Mouse (Mus musculus) R1 (cell line): Measurements from ENCODE around the gene Tmem206.
A peak's percentile ranks its signal among the peaks of the same experiment; 100 is the strongest.

Experiments used
- DNase-seq: peaks from one replicate; pipeline ENCODE4 v3.0.0-alpha.2; 2018; ENCODE audit warnings: low read depth, low spot score

Tmem206 gene

DNA sequence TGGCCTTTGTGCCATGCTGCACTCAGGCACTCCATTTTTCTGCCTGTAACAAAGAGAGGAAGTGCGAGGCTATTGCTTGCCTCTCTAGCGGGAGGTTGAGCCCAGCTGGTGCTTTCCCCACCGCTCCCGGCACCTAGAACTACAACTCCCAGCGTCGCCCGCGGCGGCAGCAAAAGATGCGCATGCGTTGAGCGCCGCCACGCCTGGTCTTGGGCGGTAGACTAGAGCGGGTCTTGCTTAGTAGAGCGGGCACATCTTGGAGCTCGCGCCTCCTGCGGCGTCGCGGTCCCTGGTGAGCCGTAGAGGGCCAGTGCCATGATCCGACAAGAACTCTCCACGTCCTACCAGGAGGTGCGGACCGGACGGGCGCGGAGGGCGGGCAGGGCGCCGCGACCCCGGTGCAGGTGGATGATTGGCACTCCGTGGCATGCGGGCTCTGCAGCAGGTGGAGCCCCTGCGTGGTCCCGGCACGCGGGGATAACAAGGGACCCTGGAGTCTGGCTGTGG is at the start of gene Tmem206:
Gene Tmem206, plus strand, starts transcription at position 187 of the 507 bp plus-strand sequence.
- peak; percentile 96 for DNase-seq

- DNase-seq: peak; percentile 15
These were observed 49.5 kb upstream of the Tmem206 start for GRCm38 (mm10) chr1:191276181-191276580.

DNA sequence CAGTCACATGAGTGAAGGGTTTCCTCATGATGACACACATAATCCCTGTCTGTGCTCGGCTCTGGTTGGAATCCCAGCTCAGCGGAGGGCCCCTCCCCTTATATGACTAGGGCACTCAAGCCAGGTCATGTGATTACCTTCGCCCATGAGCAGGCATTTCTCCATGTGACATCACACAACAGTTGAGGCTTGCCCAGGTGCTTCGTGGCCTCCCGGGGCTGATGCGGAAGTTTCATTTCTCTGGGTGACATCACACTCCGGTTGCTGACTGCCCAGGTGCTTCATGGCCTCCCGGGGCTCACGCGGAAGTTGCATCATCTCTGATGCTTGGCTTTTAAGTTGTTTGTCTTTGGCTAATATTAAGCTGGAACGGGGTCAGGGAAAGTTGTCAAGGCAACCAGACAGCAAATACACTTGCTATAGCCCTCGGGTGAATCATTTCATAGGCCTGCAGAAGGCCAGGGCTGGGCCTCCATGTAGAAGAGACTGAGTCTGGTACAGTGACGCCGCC is 48.1 kb upstream of the Tmem206 start:
- DNase-seq: no peak

DNA sequence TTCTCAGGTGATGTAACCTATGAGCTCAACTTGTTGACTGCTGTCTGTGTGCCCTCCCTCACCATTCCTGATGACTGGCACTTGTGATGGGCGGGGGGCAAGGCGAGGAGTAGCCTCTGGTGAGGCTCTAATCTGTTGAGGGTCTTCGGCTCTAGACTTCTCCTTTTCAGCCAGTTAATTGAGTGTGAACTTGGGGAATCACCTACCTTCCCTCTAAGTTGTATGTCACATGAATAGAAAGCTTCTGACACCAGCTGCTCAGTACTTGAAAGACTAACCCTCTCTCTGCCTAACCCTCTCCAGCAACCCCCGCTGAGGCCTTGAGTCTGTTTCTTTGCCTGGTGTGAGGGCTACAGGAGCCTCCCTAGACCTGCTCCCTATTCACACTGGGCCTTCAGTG is 47.4 kb upstream of the Tmem206 start:
- no peak for DNase-seq

- DNase-seq: no peak
These were observed 44.5 kb upstream of the Tmem206 start for GRCm38 (mm10) chr1:191281171-191281570.

- DNase-seq: peak; percentile 22
These were observed 43.4 kb upstream of the Tmem206 start for GRCm38 (mm10) chr1:191282319-191282718.

DNA sequence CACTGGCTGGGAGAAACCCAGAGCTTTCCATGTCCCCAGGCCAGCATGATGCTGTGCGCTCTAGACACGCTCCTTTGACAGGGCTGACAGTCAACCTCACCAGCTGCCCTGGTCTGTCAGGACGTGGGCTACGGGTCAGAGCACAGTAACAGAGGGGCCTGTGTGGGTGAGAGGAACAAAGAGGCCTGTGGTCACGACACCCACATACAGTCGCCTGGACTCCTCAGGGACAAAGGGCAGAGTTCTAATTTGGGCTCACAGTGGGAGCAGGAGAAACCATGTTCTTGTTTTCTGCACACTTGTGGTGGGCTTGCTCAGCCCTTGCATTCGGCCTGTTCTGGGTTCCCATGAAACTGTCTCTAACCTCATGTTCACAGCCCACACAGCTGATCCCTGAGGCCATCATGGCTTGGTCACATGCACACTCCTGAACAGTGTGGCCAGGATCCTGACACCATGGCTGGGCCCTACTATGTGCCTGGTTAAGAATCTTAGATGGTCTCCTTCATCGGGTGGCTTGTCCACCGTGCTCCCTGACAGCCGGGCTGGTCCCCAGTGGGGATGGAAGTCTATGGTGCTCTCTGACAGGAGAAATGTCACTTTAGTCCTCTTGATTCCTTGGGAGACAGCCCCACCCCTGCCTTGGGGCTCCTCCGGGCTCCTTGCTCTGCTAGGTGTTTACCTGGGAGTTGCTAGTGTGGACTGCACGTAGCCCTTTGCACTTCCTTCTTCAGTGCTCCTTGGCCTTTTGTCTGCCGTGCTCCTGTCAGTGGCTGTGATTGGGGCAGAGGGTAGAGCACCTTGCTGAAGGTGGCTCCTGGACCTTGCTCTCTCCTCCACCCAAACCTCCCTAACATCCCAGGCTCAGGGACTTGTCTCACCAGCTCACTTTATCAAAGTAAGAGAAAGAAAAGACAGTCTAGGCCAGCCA is 42.3 kb upstream of the Tmem206 start:
- DNase-seq: no peak

DNA sequence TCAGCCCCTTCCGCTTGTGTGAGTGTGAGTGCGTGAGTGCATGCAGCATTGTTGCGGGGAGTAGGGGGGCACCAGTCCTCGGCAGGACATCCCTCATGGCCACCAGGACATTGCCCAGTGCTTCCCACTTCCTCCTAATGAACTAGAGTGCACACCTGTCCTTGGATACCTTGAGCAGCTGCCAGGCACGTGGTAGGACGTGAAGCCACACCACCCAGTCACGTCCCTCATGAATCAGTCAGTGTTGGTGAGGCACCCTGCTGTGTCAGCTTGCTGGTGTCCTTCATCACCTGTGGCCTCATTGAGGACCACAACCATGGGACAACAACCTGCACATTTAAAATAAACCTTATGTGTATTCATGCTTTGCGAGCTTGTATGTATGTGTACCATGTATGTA is 41.2 kb upstream of the Tmem206 start:
- DNase-seq: no peak

DNA sequence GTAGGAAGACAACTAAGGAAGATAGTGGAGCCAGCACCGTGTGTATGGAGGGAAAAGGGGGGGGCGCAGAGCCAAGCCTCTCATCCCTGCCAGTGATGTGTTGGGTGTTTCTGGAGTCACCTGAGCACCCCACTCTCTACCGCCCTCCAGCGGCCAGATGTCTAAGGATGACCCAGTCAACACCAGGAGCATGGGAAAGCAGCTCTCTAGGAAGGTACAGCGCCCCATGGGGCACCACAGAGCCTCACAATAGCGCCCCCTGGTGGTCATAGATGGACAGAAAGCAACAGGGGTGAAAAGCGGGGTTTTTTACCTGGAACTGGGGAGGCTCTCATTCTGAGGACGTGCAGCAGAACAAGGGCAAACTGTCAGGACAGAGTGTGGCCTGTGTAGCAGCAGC is 37.0 kb upstream of the Tmem206 start:
- peak; percentile 91 for DNase-seq

GRCm38 (mm10) chr1:191292348-191292747 is 33.4 kb upstream of the Tmem206 start:
- no peak for DNase-seq

DNA sequence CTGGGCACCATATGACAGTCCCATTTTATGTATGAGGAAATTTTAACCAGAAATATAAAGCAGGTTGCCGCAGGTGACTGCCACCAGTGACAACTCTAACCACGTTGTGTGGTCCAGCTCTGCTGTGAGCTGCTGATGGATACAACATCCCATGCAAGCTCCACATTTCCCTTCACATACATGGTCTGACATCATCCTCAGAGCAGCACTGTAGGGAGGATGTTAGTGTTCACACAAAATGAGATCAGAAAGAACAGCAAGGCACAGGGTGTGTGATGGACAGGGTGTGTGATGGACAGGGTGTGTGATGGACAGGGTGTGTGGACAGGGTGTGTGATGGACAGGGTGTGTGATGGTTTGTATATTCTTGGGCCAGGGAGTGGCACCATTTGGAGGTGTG is 32.7 kb upstream of the Tmem206 start:
- no peak for DNase-seq

GRCm38 (mm10) chr1:191293996-191294795 is 31.5 kb upstream of the Tmem206 start:
- no peak for DNase-seq

GRCm38 (mm10) chr1:191295784-191296183 is 29.9 kb upstream of the Tmem206 start:
- no peak for DNase-seq

GRCm38 (mm10) chr1:191296445-191296844 is 29.3 kb upstream of the Tmem206 start:
- no peak for DNase-seq

GRCm38 (mm10) chr1:191298304-191298703 is 27.4 kb upstream of the Tmem206 start:
- no peak for DNase-seq

DNA sequence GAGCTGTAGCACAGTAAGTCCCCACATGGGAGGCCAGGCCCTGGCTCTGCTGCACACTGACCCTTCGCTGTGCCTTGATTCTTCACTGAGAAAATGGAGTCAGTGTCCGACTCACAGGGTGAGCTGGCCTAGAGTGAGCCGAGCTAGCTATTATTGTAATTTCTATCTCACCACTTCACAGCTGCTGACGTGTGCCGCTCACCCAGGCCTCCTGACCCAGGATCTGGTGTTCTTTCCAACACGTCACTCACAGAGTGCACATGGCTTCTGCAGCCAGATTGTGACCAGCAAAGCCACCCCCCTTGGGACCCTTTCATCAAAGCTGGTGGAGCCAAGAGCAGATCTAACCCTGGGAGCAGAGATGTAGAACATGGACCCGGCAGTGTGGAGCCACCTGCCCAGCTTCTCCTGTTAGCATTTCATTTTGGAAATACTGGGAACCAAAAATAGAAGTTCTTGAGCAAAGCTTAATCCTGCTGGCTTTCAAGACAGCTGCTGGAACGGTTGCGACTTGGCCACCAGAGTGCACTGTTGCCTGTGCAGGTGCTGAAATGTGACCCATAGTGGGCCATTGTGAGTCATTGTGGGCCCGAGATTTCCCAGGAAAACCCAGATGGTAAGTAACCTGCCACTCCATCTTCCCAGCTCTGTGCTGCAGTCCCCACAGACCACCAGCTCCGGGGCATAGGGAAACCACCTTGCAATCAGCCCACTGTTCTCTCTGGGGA is 26.3 kb upstream of the Tmem206 start:
- peak; percentile 59 for DNase-seq

DNA sequence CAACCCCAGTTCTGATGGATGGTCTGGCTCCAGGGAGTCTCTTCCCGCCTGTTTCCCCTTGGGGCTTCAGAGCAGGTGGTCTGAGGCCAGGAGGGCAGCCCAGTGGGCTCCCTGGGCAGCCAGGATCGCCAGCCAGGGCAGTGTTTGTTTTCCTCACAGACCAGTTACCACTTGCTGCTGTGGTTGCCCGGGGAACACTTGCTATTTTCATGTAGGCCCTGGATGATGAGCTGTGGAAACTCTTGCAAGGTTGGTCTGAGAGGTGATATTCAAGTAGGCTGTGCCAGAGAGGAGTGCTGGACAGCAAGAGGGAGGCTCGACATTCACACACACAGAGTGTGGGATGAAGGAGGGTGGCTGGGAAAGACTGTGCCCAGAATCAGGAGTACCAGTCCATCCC is 23.8 kb upstream of the Tmem206 start:
- DNase-seq: no peak

- DNase-seq: no peak
These were observed 22.0 kb upstream of the Tmem206 start for GRCm38 (mm10) chr1:191303736-191304135.

DNA sequence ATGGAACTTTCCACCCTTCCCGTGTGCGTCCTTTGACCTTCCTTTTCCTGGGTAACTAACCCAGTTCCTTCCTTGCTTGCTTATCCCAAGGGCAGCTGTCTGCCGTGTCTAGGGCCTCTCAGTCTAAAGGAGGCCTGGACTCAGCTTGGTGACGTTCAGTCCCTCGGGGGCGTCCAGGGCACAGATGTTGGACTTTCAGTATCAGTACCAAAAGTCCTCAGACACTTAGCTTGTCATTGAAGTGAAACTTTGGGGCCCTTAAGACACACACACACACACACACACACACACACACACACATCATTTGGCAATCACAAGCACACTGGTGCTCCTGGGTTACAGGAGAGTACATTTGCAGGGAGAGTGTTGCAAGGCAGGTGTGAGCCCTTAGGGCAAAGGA is 21.5 kb upstream of the Tmem206 start:
- no peak for DNase-seq

- peak; percentile 42 for DNase-seq
These were observed 20.1 kb upstream of the Tmem206 start for GRCm38 (mm10) chr1:191305610-191306009.

DNA sequence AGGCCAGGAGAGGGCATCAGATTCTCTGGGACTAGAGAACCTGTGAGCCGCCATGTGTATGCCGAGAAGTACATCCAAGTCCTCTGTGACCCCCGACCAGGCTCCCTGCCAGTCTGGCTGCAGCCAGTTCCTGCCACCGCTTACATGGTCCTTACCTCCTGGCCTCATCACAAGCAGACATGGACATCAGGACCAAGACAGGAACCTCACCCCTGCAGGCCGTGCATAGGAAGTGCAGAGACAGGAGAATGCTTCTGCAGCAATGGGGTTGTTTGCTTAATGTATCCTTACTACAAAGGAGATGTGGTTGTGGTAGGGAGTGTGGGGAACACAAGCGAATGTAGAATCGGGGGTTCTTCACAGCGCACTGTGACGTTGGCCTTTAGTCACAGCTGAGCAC is 19.4 kb upstream of the Tmem206 start:
- DNase-seq: peak; percentile 57
